Mouse (Mus musculus) cerebellum, adult 2 months (tissue): Measurements from ENCODE around the gene Tmem168. TPM values are rescaled to one million over a fixed set of nuclear protein-coding genes. Genes with fewer than 3 reads are reported as not detected.

Experiments
- DNase-seq, 2 experiments: peaks; one replicate each; pipeline ENCODE4 v3.0.0; 2021
- H3K27ac ChIP-seq: fragments of 200-500 bp; 2 replicates; pipeline ENCODE4 v1.5.1; 2012; ENCODE audit warnings: low read length, control low read depth, inconsistent platforms; ENCODE audit not compliant: insufficient read depth
- H3K27me3 ChIP-seq: fragments of 200-500 bp; 2 replicates; pipeline ENCODE4 v1.6.1; 2012; ENCODE audit warnings: inconsistent platforms, mild to moderate bottlenecking, low read length, moderate library complexity; ENCODE audit not compliant: control insufficient read depth, insufficient read depth
- H3K4me1 ChIP-seq: fragments of 200-500 bp; 2 replicates; pipeline ENCODE4 v1.6.1; 2011; ENCODE audit warnings: low read length; ENCODE audit not compliant: control insufficient read depth, insufficient read depth
- H3K4me3 ChIP-seq: fragments of 200-500 bp; replicated peaks from 2 replicates; pipeline ENCODE3; 2011; ENCODE audit warnings: mild to moderate bottlenecking, low read depth, low read length, control low read depth; ENCODE audit not compliant: insufficient read depth
- CTCF ChIP-seq: fragments of 200-500 bp; IDR thresholded peaks from 2 replicates; pipeline ENCODE4 v1.5.1; 2011; ENCODE audit warnings: low read depth, mild to moderate bottlenecking, control low read depth, low read length, moderate library complexity, borderline replicate concordance; ENCODE audit not compliant: insufficient read depth
- POLR2A ChIP-seq: fragments of 200-500 bp; IDR thresholded peaks from 2 replicates; pipeline ENCODE4 v1.6.1; 2011; ENCODE audit warnings: low read length, control low read depth, borderline replicate concordance; ENCODE audit not compliant: insufficient read depth
- WGBS: fragments of 180-500 bp; shearing (Covaris S2); methylation state at CpG from one replicate; pipeline ENCODE4 v1.1.7; 2018; 5-methylcytosine and 5-hydroxymethylcytosine counted together
- polyA plus RNA-seq: library from polyadenylated mRNA; depleted of rRNA; stranded (reverse); fragments of >200 nt; gene quantifications from 2 replicates; pipeline ENCODE4 v1.2.3, GENCODE M21; 2012

Tmem168 gene
- polyA plus RNA-seq, 1 experiment, result 9.3 TPM

- no peak overlapping the region for H3K27ac ChIP-seq
- H3K4me1 ChIP-seq, result no peaks in the 10 kb centered on the region
- 80% methylated on average over 2 of the region's 2 CpGs for WGBS
- TF ChIP-seq CTCF, result no peak
- TF ChIP-seq POLR2A, result no peak
- H3K4me3 ChIP-seq, result no peak overlapping the region
- H3K27me3 ChIP-seq, result no peaks in the 10 kb centered on the region
- DNase-seq, result no peak
Measured at GRCm38 (mm10) chr6:13619618-13620017, 11.7 kb upstream of the Tmem168 start.

GRCm38 (mm10) chr6:13617110-13617509 is 9.2 kb upstream of the Tmem168 start:
- TF ChIP-seq CTCF (no peak), POLR2A (no peak)
- H3K27ac ChIP-seq, result no peak overlapping the region
- no peak overlapping the region for H3K4me3 ChIP-seq
- no peak for DNase-seq
- no peaks in the 10 kb centered on the region for H3K27me3 ChIP-seq
- 92% methylated on average over 3 of the region's 3 CpGs for WGBS
- no peaks in the 10 kb centered on the region for H3K4me1 ChIP-seq

- DNase-seq, result no peak
- Histone ChIP-seq H3K27ac (no peak overlapping the region), H3K4me3 (no peak overlapping the region), H3K27me3 (no peaks in the 10 kb centered on the region), H3K4me1 (no peaks in the 10 kb centered on the region)
- TF ChIP-seq POLR2A, result no peak
- TF ChIP-seq CTCF, result no peak
- 94% methylated on average over 3 of the region's 3 CpGs for WGBS
Measured at GRCm38 (mm10) chr6:13614568-13614967, 6.7 kb upstream of the Tmem168 start.

GRCm38 (mm10) chr6:13613671-13614070 is 5.8 kb upstream of the Tmem168 start:
- TF ChIP-seq CTCF, result no peak
- TF ChIP-seq POLR2A, result no peak
- Histone ChIP-seq H3K4me3 (no peak overlapping the region), H3K4me1 (no peaks in the 10 kb centered on the region), H3K27ac (no peak overlapping the region), H3K27me3 (no peaks in the 10 kb centered on the region)
- WGBS, result 82% methylated on average over 3 of the region's 3 CpGs
- no peak for DNase-seq

- no peak overlapping the region for H3K27ac ChIP-seq
- DNase-seq, result no peak
- no peaks in the 10 kb centered on the region for H3K4me1 ChIP-seq
- no peaks in the 10 kb centered on the region for H3K27me3 ChIP-seq
- TF ChIP-seq POLR2A (no peak), CTCF (no peak)
- no peak overlapping the region for H3K4me3 ChIP-seq
- 100% methylated on average over 2 of the region's 2 CpGs for WGBS
Measured at GRCm38 (mm10) chr6:13610869-13611268, 3.0 kb upstream of the Tmem168 start.

GRCm38 (mm10) chr6:13609353-13610140 is 1.6 kb upstream of the Tmem168 start:
- WGBS, result 79% methylated on average over 5 of the region's 5 CpGs
- no peaks in the 10 kb centered on the region for H3K4me1 ChIP-seq
- no peak overlapping the region for H3K4me3 ChIP-seq
- no peak for DNase-seq
- H3K27ac ChIP-seq, result no peak overlapping the region
- H3K27me3 ChIP-seq, result no peaks in the 10 kb centered on the region
- TF ChIP-seq POLR2A, result no peak
- no peak for TF ChIP-seq CTCF

GRCm38 (mm10) chr6:13606921-13607620 is 829 bp downstream of the Tmem168 start:
- no peak for DNase-seq
- H3K27me3 ChIP-seq, result no peaks in the 10 kb centered on the region
- no peaks in the 10 kb centered on the region for H3K4me1 ChIP-seq
- no peak for TF ChIP-seq CTCF
- no peak for TF ChIP-seq POLR2A
- 8% methylated on average over 15 of the region's 15 CpGs for WGBS
- H3K4me3 ChIP-seq, result peak overlapping the region; percentile 90
- no peak overlapping the region for H3K27ac ChIP-seq

GRCm38 (mm10) chr6:13606394-13606793 is 1.5 kb downstream of the Tmem168 start:
- DNase-seq, result no peak
- no peaks in the 10 kb centered on the region for H3K27me3 ChIP-seq
- TF ChIP-seq POLR2A, result no peak
- no peak for TF ChIP-seq CTCF
- WGBS, result 73% methylated on average over 4 of the region's 4 CpGs
- no peak overlapping the region for H3K27ac ChIP-seq
- peaks cover 3% of the 10 kb centered on the region; the same call in 1 of the 2 replicates for H3K4me1 ChIP-seq
- no peak overlapping the region for H3K4me3 ChIP-seq
